Mouse (Mus musculus) inflammation-experienced regulatory T-cells, adult 6 months (primary cell): ENCODE results near the gene Usp16. TPM values are rescaled to one million over a fixed set of nuclear protein-coding genes. Genes with fewer than 3 reads are reported as not detected.

ENCODE experiments used
- ATAC-seq: one replicate; pipeline ENCODE4 v1.8.0; 2017
- polyA plus RNA-seq, 3 experiments: library from polyadenylated mRNA; unstranded; fragments of 100-300 nt; shearing (Covaris generic); gene quantifications; one replicate each; pipeline ENCODE4 v1.2.1; 2017

Gene Usp16
- 10 to 100 TPM; 45.9 to 61.9 (median 60.5) TPM for polyA plus RNA-seq

GRCm38 (mm10) chr16:87454419-87455179, at the start of gene Usp16:
Gene Usp16, plus strand, starts transcription at chr16:87454703.
- peak; percentile 97 for ATAC-seq

GRCm38 (mm10) chr16:87405001-87405400, 49.5 kb upstream of the Usp16 start:
- peak; percentile 44 for ATAC-seq

GRCm38 (mm10) chr16:87420662-87421061, 33.8 kb upstream of the Usp16 start:
- ATAC-seq: no peak

- no peak for ATAC-seq
These were observed 27.0 kb upstream of the Usp16 start for GRCm38 (mm10) chr16:87427516-87427915.

GRCm38 (mm10) chr16:87432033-87432814, 22.3 kb upstream of the Usp16 start, which contains the start of gene Ltn1:
Gene Ltn1, minus strand, starts transcription at chr16:87432612.
- ATAC-seq: peak; percentile 100

GRCm38 (mm10) chr16:87434266-87434665, 20.2 kb upstream of the Usp16 start:
- no peak for ATAC-seq

- ATAC-seq: no peak
These were observed 19.6 kb upstream of the Usp16 start for GRCm38 (mm10) chr16:87434946-87435345.

GRCm38 (mm10) chr16:87435411-87436205, 18.9 kb upstream of the Usp16 start:
- ATAC-seq: no peak

- ATAC-seq: no peak
These were observed 17.4 kb upstream of the Usp16 start for GRCm38 (mm10) chr16:87437096-87437495.

GRCm38 (mm10) chr16:87438697-87439096, 15.8 kb upstream of the Usp16 start:
- ATAC-seq: no peak

GRCm38 (mm10) chr16:87440184-87440686, 14.3 kb upstream of the Usp16 start, which contains the start of gene Rwdd2b:
Gene Rwdd2b, minus strand, starts transcription at chr16:87440573.
- ATAC-seq: peak; percentile 98

- peak; percentile 34 for ATAC-seq
These were observed 13.4 kb upstream of the Usp16 start for GRCm38 (mm10) chr16:87441089-87441488.

- ATAC-seq: no peak
These were observed 12.2 kb upstream of the Usp16 start for GRCm38 (mm10) chr16:87442291-87442690.

GRCm38 (mm10) chr16:87443245-87443644, 11.3 kb upstream of the Usp16 start:
- ATAC-seq: no peak

GRCm38 (mm10) chr16:87444071-87444470, 10.4 kb upstream of the Usp16 start:
- ATAC-seq: no peak

GRCm38 (mm10) chr16:87445110-87445509, 9.4 kb upstream of the Usp16 start:
- ATAC-seq: no peak

GRCm38 (mm10) chr16:87445528-87445927, 9.0 kb upstream of the Usp16 start:
- no peak for ATAC-seq

GRCm38 (mm10) chr16:87453226-87453625, 1.3 kb upstream of the Usp16 start:
- no peak for ATAC-seq

GRCm38 (mm10) chr16:87455180-87455611, 693 bp downstream of the Usp16 start:
- ATAC-seq: peak; percentile 64

- no peak for ATAC-seq
These were observed 4.2 kb downstream of the Usp16 start for GRCm38 (mm10) chr16:87458752-87459151.

GRCm38 (mm10) chr16:87470579-87470978, 16.1 kb downstream of the Usp16 start:
- ATAC-seq: no peak

GRCm38 (mm10) chr16:87484367-87484766, 29.9 kb downstream of the Usp16 start:
- no peak for ATAC-seq
